Mouse (Mus musculus) mesoderm, embryonic 11.5 days (tissue): Measurements from ENCODE around the gene Ciapin1.

Experiments used
- DNase-seq: peaks from one replicate; pipeline ENCODE4 v3.0.0-alpha.2; 2012; ENCODE audit warnings: low read depth, low spot score

The Ciapin1 gene

GRCm38 (mm10) chr8:94780491-94781154 is 57.5 kb downstream of the Ciapin1 start:
- no peak for DNase-seq

DNA sequence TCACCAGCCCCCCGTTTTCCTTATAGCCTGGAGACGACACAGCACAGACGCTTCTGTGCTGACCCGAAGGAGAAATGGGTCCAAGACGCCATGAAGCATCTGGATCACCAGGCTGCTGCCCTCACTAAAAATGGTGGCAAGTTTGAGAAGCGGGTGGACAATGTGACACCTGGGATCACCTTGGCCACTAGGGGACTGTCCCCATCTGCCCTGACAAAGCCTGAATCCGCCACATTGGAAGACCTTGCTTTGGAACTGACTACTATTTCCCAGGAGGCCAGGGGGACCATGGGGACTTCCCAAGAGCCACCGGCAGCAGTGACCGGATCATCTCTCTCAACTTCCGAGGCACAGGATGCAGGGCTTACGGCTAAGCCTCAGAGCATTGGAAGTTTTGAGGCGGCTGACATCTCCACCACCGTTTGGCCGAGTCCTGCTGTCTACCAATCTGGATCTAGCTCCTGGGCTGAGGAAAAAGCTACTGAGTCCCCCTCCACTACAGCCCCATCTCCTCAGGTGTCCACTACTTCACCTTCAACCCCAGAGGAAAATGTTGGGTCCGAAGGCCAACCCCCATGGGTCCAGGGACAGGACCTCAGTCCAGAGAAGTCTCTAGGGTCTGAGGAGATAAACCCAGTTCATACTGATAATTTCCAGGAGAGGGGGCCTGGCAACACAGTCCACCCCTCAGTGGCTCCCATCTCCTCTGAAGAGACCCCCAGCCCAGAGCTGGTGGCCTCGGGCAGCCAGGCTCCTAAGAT is 58.4 kb downstream of the Ciapin1 start:
- DNase-seq = no peak

GRCm38 (mm10) chr8:94778895-94779533 is 59.1 kb downstream of the Ciapin1 start:
- DNase-seq = peak; percentile 21

DNA sequence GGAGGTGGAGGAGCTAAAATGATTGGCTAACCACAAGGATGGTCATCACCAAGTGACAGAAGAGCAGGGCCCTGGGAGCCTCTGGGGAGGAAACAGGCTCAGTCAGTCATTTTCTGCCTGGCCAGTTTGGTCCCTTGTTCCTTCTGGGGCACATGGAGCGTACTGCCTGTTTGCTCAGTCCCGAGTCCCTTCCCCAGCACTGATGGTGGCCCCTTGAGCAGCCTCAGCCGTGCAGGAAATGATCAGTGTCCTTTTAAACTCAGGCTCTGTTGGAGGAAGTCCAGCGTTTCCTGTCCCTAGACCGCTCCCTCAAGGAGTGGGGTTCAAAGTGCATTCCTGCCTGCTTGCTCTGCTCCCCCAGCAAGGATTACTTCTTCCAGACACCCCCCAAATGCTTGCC is 59.7 kb downstream of the Ciapin1 start:
- no peak for DNase-seq

DNA sequence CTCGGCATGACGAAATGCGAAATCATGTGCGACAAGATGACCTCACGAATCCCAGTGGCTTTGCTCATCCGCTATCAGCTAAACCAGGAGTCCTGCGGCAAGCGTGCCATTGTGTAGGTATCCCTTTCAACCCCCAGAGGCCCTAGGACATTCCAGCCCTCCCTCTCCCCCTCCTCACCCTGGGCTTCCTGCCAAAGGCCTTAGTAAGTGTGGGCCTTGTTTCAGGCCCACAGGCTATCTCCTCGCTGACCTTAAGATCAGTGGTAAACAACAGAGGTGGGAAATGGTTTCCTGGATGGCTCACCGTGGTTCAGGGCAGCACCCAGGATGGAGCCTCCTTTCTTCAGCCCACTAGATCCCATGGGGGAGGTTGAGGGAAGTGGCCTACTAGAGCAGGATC is 60.1 kb downstream of the Ciapin1 start:
- peak; percentile 30 for DNase-seq

DNA sequence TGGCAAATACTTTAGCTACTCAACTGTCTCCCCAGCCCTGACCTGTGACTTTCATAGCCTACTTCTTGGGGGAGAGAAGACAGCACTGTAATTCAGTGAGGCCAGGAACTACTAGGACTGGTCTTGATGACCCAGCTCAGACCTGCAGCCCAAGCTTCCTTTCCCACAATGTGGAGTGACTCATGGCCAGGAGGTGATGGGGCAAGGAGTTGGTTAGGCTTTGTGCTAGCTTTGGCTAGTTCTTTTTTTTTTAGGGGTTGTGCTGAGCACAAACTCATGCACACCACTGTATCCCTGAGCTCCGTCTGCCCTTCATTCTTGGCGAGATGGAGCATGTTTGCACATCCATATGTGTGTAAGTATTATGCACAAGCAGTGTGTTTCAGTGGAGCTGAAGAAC is 61.8 kb downstream of the Ciapin1 start:
- DNase-seq = no peak

DNA sequence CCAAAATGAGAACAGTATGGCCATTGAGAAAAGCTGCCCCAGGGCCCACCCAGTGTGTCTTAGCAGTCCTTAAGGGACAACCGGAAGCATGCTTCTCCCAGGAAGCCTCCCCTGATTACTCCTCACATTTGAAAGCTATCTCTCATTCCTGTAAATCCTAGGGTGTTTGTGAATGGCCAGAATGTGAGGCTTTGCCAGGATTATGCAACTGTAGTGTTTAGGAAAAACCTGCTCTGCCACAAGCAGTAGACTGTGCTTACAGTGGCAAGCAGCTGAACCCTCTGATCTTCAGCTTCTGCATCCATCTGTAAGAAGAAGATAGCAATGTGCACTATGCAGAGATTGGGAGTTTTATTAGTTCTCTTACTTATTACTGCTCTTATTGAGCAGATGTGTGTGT is 63.6 kb downstream of the Ciapin1 start:
- no peak for DNase-seq

GRCm38 (mm10) chr8:94773700-94774171 is 64.4 kb downstream of the Ciapin1 start:
- DNase-seq = no peak

GRCm38 (mm10) chr8:94773048-94773447 is 65.1 kb downstream of the Ciapin1 start:
- DNase-seq = no peak

GRCm38 (mm10) chr8:94771941-94772670 is 66.1 kb downstream of the Ciapin1 start, which contains the start of gene Cx3cl1:
Gene Cx3cl1 (plus strand): TSS chr8:94772009.
- peak; percentile 81 for DNase-seq

DNA sequence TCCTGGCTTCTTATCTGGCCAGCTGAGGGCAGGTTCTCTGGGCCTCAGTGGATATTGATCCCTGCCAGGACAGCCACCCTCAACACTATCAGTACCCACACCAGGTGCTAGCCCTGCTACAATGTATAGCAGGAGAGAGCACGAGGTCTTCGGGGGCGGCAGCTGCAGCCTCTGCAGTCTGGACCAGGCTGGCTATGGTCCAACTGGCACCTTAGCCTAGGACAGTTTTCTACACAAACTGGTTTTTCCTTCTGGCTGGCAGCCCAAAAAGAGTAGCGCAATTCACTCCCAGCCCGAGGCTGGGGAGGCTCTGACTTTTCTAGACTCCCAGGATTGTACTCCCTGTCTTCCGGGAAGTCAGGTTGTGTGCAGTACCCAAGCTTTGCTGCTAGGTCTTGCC is 67.2 kb downstream of the Ciapin1 start:
- no peak for DNase-seq
